Mouse (Mus musculus) CH12.LX (cell line): ENCODE results near the gene Coro2a.

ENCODE experiments used
- CTCF ChIP-seq, 2 experiments: IDR thresholded peaks in 1 of 2; conservative IDR thresholded peaks in 1 of 2; 2 replicates each; pipeline ENCODE4 v1.5.1; 2011 to 2012; ENCODE audit warnings: low read depth in 2 of 2, low read length in 2 of 2, improper control_type of control experiment in 1 of 2, inconsistent platforms in 1 of 2, mild to moderate bottlenecking in 1 of 2, moderate library complexity in 1 of 2
- MAFK ChIP-seq: IDR thresholded peaks from 2 replicates; pipeline ENCODE4 v1.6.1; 2011; ENCODE audit warnings: low read length, improper control_type of control experiment; ENCODE audit not compliant: insufficient replicate concordance
- MAX ChIP-seq: IDR thresholded peaks from 2 replicates; pipeline ENCODE4 v1.6.1; 2011; ENCODE audit warnings: low read length, improper control_type of control experiment
- MXI1 ChIP-seq: IDR thresholded peaks from 2 replicates; pipeline ENCODE4 v1.6.1; 2011; ENCODE audit warnings: mild to moderate bottlenecking, low read depth, low read length, improper control_type of control experiment
- NRF1 ChIP-seq: IDR thresholded peaks from 2 replicates; pipeline ENCODE4 v1.6.1; 2014; ENCODE audit warnings: low read depth, mild to moderate bottlenecking, inconsistent platforms, low read length, improper control_type of control experiment, moderate library complexity
- POLR2A ChIP-seq: IDR thresholded peaks from 2 replicates; pipeline ENCODE4 v1.6.1; 2011; ENCODE audit warnings: low read depth, mild to moderate bottlenecking, improper control_type of control experiment, low read length
- RAD21 ChIP-seq: IDR thresholded peaks from 2 replicates; pipeline ENCODE4 v1.6.1; 2011; ENCODE audit warnings: low read depth, mild to moderate bottlenecking, low read length, improper control_type of control experiment, moderate library complexity
- TCF12 ChIP-seq: IDR thresholded peaks from 2 replicates; pipeline ENCODE4 v1.6.1; 2014; ENCODE audit warnings: low read depth, mild to moderate bottlenecking, inconsistent platforms, low read length, improper control_type of control experiment
- ZC3H11A ChIP-seq: IDR thresholded peaks from 2 replicates; pipeline ENCODE4 v1.6.1; 2012; ENCODE audit warnings: low read depth, mild to moderate bottlenecking, inconsistent platforms, low read length, improper control_type of control experiment

GRCm38 (mm10) chr4:46589151-46589550 lies 12.9 kb downstream of the Coro2a start:
- TF ChIP-seq MAX (no peak), CTCF (conservative IDR thresholded peaks at IDR 0.05 in 1 of 2, IDR thresholded peaks at IDR 0.05 in 1 of 2; ENCODE audit: low read depth in 2 of 2, low read length in 2 of 2) (no peak), NRF1 (no peak), MXI1 (no peak), RAD21 (no peak), POLR2A (no peak), ZC3H11A (no peak), TCF12 (no peak), MAFK (no peak)
